Mouse (Mus musculus): ENCODE measurements around the gene Ccpg1os. TPM values are rescaled to one million over a fixed set of nuclear protein-coding genes. Genes with fewer than 3 reads are reported as not detected.
A peak's percentile ranks its signal among the peaks of the same experiment; 100 is the strongest.

Ccpg1os gene
- total and polyA plus RNA-seq, 3 experiments = 5.2 to 12.6 (median 7.3) TPM

- in situ Hi-C loops (cut with MboI; ENCODE audit: low pct_ligation_motif_present, low pct_unique_long_range_greater_than_20kb, low sequenced_read_pairs) = loop anchor here (5.0 kb wide), 1 partner anchor 122 kb away; no protein-coding TSS in a partner anchor
- Histone ChIP-seq H3K4me3 (replicated peaks in 1 of 3; ENCODE audit: low read depth in 2 of 3, low read length in 2 of 3, poor library complexity in 1 of 3) (no peak overlapping the region), H3K4me2 (ENCODE audit: insufficient read depth, low read depth, poor library complexity, severe bottlenecking) (no peak overlapping the region), H3K9ac (ENCODE audit: insufficient read depth, low read depth) (no peak overlapping the region), H3K27me3 (replicated peaks) (no peaks in the 10 kb centered on the region), H3K27ac (ENCODE audit: insufficient read depth, low read depth) (no peak overlapping the region), H3K36me3 (replicated peaks in 1 of 2; ENCODE audit: control insufficient read depth in 1 of 2, insufficient read depth in 1 of 2, low read length in 1 of 2) (peaks cover 0 to 45% of the 10 kb centered on the region in 2 experiments), H3K4me1 (ENCODE audit: control insufficient read depth in 1 of 2, insufficient read depth in 2 of 2) (peaks cover 6 to 28% of the 10 kb centered on the region in 2 experiments; a peak in 2 of 4 replicates), H3K9me3 (replicated peaks; ENCODE audit: low read length) (peaks cover 3% of the 10 kb centered on the region), H3K79me2 (replicated peaks; ENCODE audit: control insufficient read depth, extremely low read depth, insufficient read depth, poor library complexity, severe bottlenecking) (no peaks in the 10 kb centered on the region)
- dilution Hi-C loops (cut with MboI; ENCODE audit: extremely low pct_ligation_motif_present, extremely low pct_unique_long_range_greater_than_20kb, low sequenced_read_pairs) = no loop called here
- TF ChIP-seq SIN3A (IDR thresholded peaks at IDR 0.05; ENCODE audit: low read length) (no peak), ETS1 (conservative IDR thresholded peaks at IDR 0.05; ENCODE audit: low read depth, low read length) (no peak), JUND (conservative IDR thresholded peaks at IDR 0.05; ENCODE audit: low read depth, low read length) (no peak), JUN (IDR thresholded peaks at IDR 0.05; ENCODE audit: insufficient read depth, low read depth, low read length) (no peak), CTCF (conservative IDR thresholded peaks at IDR 0.05 in 1 of 2, IDR thresholded peaks at IDR 0.05 in 1 of 2; ENCODE audit: low read depth in 2 of 2, low read length in 2 of 2) (peak in 1 of 2 experiments; percentile 27; a peak in 1 of 4 replicates)
- no peak for DNase-seq (ENCODE audit: extremely low read depth)
Measured at GRCm38 (mm10) chr9:72969874-72970273, 15.3 kb downstream of the Ccpg1os start.

DNA sequence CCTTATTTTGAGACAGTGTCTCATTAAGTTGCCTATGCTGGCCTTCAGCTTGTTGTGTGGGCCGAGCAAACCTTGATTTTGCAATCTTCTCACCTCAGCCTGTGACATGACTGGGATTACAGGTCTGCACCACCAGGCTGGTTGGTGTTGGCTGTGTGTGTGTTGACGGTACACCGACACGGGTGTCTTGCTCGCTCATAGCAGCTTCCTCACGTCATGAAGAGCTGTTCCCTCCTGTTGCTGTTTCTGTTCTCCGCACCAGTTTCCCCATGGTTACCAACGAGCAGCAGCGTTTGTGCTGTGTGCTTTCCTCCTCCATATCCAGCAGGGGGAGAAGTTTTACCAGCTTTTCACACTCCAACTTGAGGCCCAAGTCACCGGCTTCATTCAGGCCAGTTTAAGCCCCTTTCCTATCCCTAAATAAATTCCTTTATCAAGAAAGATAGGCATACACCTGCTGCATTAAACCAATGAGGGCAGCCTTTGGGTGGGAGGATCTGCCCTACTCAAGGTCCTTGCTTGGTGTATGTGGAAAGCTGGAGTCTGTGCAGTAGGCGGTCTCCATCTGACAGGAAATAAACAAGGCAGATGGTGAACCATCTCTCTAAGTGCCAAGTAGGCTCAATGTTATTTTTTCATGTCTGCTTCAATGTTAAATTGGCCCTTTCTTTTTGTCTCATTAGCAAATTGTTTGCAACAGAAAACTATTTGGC, 16.7 kb downstream of the Ccpg1os start:
- Histone ChIP-seq H3K79me2 (replicated peaks; ENCODE audit: control insufficient read depth, extremely low read depth, insufficient read depth, poor library complexity, severe bottlenecking) (no peaks in the 10 kb centered on the region), H3K4me3 (replicated peaks in 1 of 3; ENCODE audit: low read depth in 2 of 3, low read length in 2 of 3, poor library complexity in 1 of 3) (no peak overlapping the region), H3K27me3 (replicated peaks) (no peaks in the 10 kb centered on the region), H3K9ac (ENCODE audit: insufficient read depth, low read depth) (no peak overlapping the region), H3K9me3 (replicated peaks; ENCODE audit: low read length) (peaks cover 3% of the 10 kb centered on the region), H3K27ac (ENCODE audit: insufficient read depth, low read depth) (no peak overlapping the region), H3K36me3 (replicated peaks in 1 of 2; ENCODE audit: control insufficient read depth in 1 of 2, insufficient read depth in 1 of 2, low read length in 1 of 2) (peaks cover 0 to 49% of the 10 kb centered on the region in 2 experiments), H3K4me2 (ENCODE audit: insufficient read depth, low read depth, poor library complexity, severe bottlenecking) (no peak overlapping the region), H3K4me1 (ENCODE audit: control insufficient read depth in 1 of 2, insufficient read depth in 2 of 2) (peaks cover 2 to 24% of the 10 kb centered on the region in 2 experiments; a peak in 2 of 4 replicates)
- dilution Hi-C loops (cut with MboI; ENCODE audit: extremely low pct_ligation_motif_present, extremely low pct_unique_long_range_greater_than_20kb, low sequenced_read_pairs) (no loop called here), in situ Hi-C loops (cut with MboI; ENCODE audit: low pct_ligation_motif_present, low pct_unique_long_range_greater_than_20kb, low sequenced_read_pairs) (loop anchor here (5.0 kb wide), 1 partner anchor 124 kb away; no protein-coding TSS in a partner anchor)
- peak; percentile 67 for DNase-seq (ENCODE audit: extremely low read depth)
- TF ChIP-seq POLR2A (IDR thresholded peaks at IDR 0.05; ENCODE audit: low read depth, low read length) = no peak
- no peak for TF ChIP-seq USF1 (IDR thresholded peaks at IDR 0.05; ENCODE audit: low read depth, low read length)
- no peak for TF ChIP-seq CHD1 (IDR thresholded peaks at IDR 0.05; ENCODE audit: low read depth, low read length)
- no peak for TF ChIP-seq CHD2 (IDR thresholded peaks at IDR 0.05; ENCODE audit: low read length)
- no peak for TF ChIP-seq UBTF (IDR thresholded peaks at IDR 0.05; ENCODE audit: low read depth, low read length)
- no peak for TF ChIP-seq TCF12 (IDR thresholded peaks at IDR 0.05; ENCODE audit: low read depth, low read length)
- TF ChIP-seq ELF1 (IDR thresholded peaks at IDR 0.05; ENCODE audit: low read depth, low read length) = no peak
- no peak for TF ChIP-seq MXI1 (IDR thresholded peaks at IDR 0.05; ENCODE audit: low read depth, low read length)
- no peak for TF ChIP-seq TBP (conservative IDR thresholded peaks at IDR 0.05; ENCODE audit: low read depth, low read length)
- TF ChIP-seq SMC3 (IDR thresholded peaks at IDR 0.05; ENCODE audit: low read depth, low read length) = peak; percentile 74
- TF ChIP-seq RCOR1 (conservative IDR thresholded peaks at IDR 0.05; ENCODE audit: low read depth, low read length) = no peak
- TF ChIP-seq PAX5 (IDR thresholded peaks at IDR 0.05; ENCODE audit: low read length) = no peak
- TF ChIP-seq USF2 (conservative IDR thresholded peaks at IDR 0.05; ENCODE audit: low read depth, low read length) = no peak
- TF ChIP-seq POLR2AphosphoS2 (IDR thresholded peaks at IDR 0.05; ENCODE audit: low read depth, low read length) = no peak
- no peak for TF ChIP-seq JUN (IDR thresholded peaks at IDR 0.05; ENCODE audit: insufficient read depth, low read depth, low read length)
- TF ChIP-seq MYC (IDR thresholded peaks at IDR 0.05; ENCODE audit: low read depth, low read length) = 0 out of 2 replicates have a peak, but pooled peaks have one; percentile 34
- TF ChIP-seq GABPA (IDR thresholded peaks at IDR 0.05; ENCODE audit: insufficient replicate concordance, low read depth, low read length) = no peak
- TF ChIP-seq ZMIZ1 (IDR thresholded peaks at IDR 0.05; ENCODE audit: low read depth, low read length) = no peak
- TF ChIP-seq MAFK (IDR thresholded peaks at IDR 0.05; ENCODE audit: insufficient replicate concordance, low read length) = no peak
- no peak for TF ChIP-seq MEF2A (IDR thresholded peaks at IDR 0.05; ENCODE audit: borderline replicate concordance, low read depth, low read length)
- no peak for TF ChIP-seq NELFE (IDR thresholded peaks at IDR 0.05; ENCODE audit: low read depth, low read length)
- TF ChIP-seq RAD21 (IDR thresholded peaks at IDR 0.05; ENCODE audit: low read depth, low read length) = peak; percentile 82
- TF ChIP-seq ZKSCAN1 (IDR thresholded peaks at IDR 0.05; ENCODE audit: borderline replicate concordance, low read depth, low read length) = no peak
- no peak for TF ChIP-seq NRF1 (IDR thresholded peaks at IDR 0.05; ENCODE audit: low read depth, low read length)
- peak; percentile 55 to 85 for TF ChIP-seq CTCF (conservative IDR thresholded peaks at IDR 0.05 in 1 of 2, IDR thresholded peaks at IDR 0.05 in 1 of 2; ENCODE audit: low read depth in 2 of 2, low read length in 2 of 2)
- TF ChIP-seq EP300 (IDR thresholded peaks at IDR 0.05; ENCODE audit: low read length) = no peak
- TF ChIP-seq JUND (conservative IDR thresholded peaks at IDR 0.05; ENCODE audit: low read depth, low read length) = no peak
- no peak for TF ChIP-seq HCFC1 (IDR thresholded peaks at IDR 0.05; ENCODE audit: low read depth, low read length)
- 0 out of 2 replicates have a peak, but pooled peaks have one; percentile 20 for TF ChIP-seq IRF4 (IDR thresholded peaks at IDR 0.05; ENCODE audit: low read depth, low read length)

Measured in CH12.LX (cell line).